Mouse (Mus musculus) heart, embryonic 12.5 days (tissue): ENCODE measurements around the gene Syne1. TPM values are rescaled to one million over a fixed set of nuclear protein-coding genes. Genes with fewer than 3 reads are reported as not detected.

ENCODE experiments used
- ATAC-seq: fragments of 200-750 bp; cut with Nextera tagmentation; 2 replicates; pipeline ENCODE4 v1.8.0; 2017; ENCODE audit warnings: moderate TSS enrichment, moderate library complexity; ENCODE audit not compliant: insufficient number of reproducible peaks, low FRiP score
- H3K27ac ChIP-seq: fragments of 300-500 bp; sonication (generic); 2 replicates; pipeline ENCODE4 v1.5.1; 2016; ENCODE audit warnings: mild to moderate bottlenecking, moderate library complexity; ENCODE audit not compliant: poor library complexity, severe bottlenecking
- H3K27me3 ChIP-seq: fragments of 300-500 bp; sonication (generic); replicated peaks from 2 replicates; pipeline ENCODE4 v1.6.1; 2016; ENCODE audit warnings: mild to moderate bottlenecking, moderate library complexity
- H3K36me3 ChIP-seq: fragments of 300-500 bp; sonication (generic); 2 replicates; pipeline ENCODE4 v1.6.1; 2016; ENCODE audit warnings: mild to moderate bottlenecking, moderate library complexity
- H3K4me1 ChIP-seq: fragments of 300-500 bp; sonication (generic); replicated peaks from 2 replicates; pipeline ENCODE4 v1.6.1; 2016; ENCODE audit warnings: mild to moderate bottlenecking
- H3K4me2 ChIP-seq: fragments of 300-500 bp; sonication (generic); 2 replicates; pipeline ENCODE4 v1.6.1; 2016; ENCODE audit warnings: mild to moderate bottlenecking, moderate library complexity
- H3K4me3 ChIP-seq: fragments of 300-500 bp; sonication (generic); 2 replicates; pipeline ENCODE4 v1.5.1; 2016; ENCODE audit warnings: mild to moderate bottlenecking
- H3K9ac ChIP-seq: fragments of 300-500 bp; sonication (generic); 2 replicates; pipeline ENCODE4 v1.6.1; 2016; ENCODE audit warnings: mild to moderate bottlenecking, moderate library complexity
- H3K9me3 ChIP-seq: fragments of 300-500 bp; sonication (generic); replicated peaks from 2 replicates; pipeline ENCODE4 v1.6.1; 2016; ENCODE audit warnings: mild to moderate bottlenecking, moderate library complexity
- WGBS: fragments of 180-500 bp; shearing (Covaris S2); methylation state at CpG from one replicate; pipeline ENCODE4 v1.1.7; 2016; 5-methylcytosine and 5-hydroxymethylcytosine counted together
- polyA plus RNA-seq: library from polyadenylated mRNA; unstranded; fragments of >200 nt; fragmentation: Nextera tagmentation; extraction: Ambion mirVana; gene quantifications from 2 replicates; pipeline ENCODE4 v1.2.1, GENCODE M21; 2016

Gene Syne1
- polyA plus RNA-seq, result 18.0 and 19.6 TPM in 2 replicates

DNA sequence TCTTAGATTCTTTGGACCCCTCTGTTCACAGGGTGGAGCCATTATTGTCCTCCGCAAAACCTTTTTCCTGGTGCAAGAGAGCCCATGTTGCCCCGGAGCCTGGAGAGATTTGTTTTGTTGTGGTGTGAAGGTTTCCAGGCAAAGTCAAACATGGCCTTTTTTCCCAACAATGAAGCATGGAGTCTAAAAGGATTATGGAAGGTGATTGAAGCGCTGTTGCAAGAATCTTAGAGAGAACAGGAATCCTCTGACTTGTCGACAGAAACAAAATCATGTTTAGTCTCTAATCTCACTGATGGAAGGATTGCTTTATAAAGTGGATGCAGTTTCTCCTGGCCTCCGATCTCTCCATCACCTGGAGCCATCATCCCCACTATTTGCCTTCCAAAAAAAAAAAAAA is at the start of gene Syne1:
Gene Syne1 (minus strand): TSS at position 101 of the 400 bp plus-strand sequence.
- peaks cover 12% of the 10 kb centered on the region for H3K4me1 ChIP-seq
- H3K9ac ChIP-seq, result peak within 1 kb of the TSS; percentile 53
- no peak for ATAC-seq
- WGBS, result 72% methylated on average over 5 of the region's 5 CpGs
- H3K27me3 ChIP-seq, result peaks cover 4% of the 10 kb centered on the region; the same call in 1 of the 2 replicates
- no peaks in the 10 kb centered on the region for H3K9me3 ChIP-seq
- H3K36me3 ChIP-seq, result no peaks in the 10 kb centered on the region
- peak within 1 kb of the TSS; percentile 55 for H3K4me3 ChIP-seq
- H3K27ac ChIP-seq, result no peak within 1 kb of the TSS
- peak within 1 kb of the TSS; percentile 99 for H3K4me2 ChIP-seq

DNA sequence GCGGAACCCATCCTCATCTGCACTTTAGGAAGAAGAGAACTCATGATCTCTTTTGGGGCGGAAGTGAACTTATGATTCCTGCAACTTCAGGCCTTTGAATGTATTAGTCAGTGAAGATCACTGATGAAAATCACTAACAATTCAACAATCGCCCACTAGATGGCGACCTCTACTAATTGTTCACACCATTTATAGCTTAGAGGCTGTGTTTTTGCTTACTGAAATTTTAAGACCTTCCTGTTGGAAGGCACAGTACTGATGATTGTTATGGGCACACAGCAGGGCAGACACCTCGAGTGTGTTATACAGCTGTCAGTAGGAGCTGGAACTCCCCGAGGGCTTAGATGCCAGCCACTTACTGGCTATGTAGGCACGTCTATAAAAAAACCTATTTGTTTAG is 48.8 kb upstream of the Syne1 start:
- H3K36me3 ChIP-seq, result no peaks in the 10 kb centered on the region
- ATAC-seq, result no peak
- no peak overlapping the region for H3K27ac ChIP-seq
- no peak overlapping the region for H3K9ac ChIP-seq
- WGBS, result 24% methylated on average over 7 of the region's 7 CpGs
- H3K4me3 ChIP-seq, result no peak overlapping the region
- H3K4me1 ChIP-seq, result peaks cover 8% of the 10 kb centered on the region; the same call in 1 of the 2 replicates
- H3K4me2 ChIP-seq, result no peak overlapping the region
- no peaks in the 10 kb centered on the region for H3K9me3 ChIP-seq
- no peaks in the 10 kb centered on the region for H3K27me3 ChIP-seq

DNA sequence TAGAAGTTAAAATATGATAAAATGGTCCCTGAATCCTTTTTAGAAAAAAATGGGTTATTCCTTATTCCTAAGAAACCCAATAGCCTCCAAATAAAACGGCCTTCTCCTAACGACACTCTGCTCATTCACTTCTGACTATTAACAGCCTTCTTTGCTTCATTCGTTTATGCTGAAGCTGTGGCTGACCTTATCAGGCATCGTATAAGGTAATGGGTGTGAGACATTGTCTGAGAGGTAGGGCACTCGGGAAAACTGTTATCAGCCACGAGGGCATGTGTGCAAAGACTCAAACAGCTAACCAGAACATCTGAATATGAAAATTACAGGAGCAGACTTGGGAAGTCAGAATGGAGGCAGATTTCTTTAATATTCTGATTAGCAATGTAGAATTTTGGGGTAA is 45.3 kb upstream of the Syne1 start:
- Histone ChIP-seq H3K36me3 (no peaks in the 10 kb centered on the region), H3K4me3 (no peak overlapping the region), H3K4me2 (no peak overlapping the region), H3K27ac (no peak overlapping the region), H3K9ac (no peak overlapping the region), H3K4me1 (peaks cover 19% of the 10 kb centered on the region), H3K9me3 (no peaks in the 10 kb centered on the region), H3K27me3 (no peaks in the 10 kb centered on the region)
- ATAC-seq, result no peak
- WGBS, result 27% methylated on average over 6 of the region's 6 CpGs

DNA sequence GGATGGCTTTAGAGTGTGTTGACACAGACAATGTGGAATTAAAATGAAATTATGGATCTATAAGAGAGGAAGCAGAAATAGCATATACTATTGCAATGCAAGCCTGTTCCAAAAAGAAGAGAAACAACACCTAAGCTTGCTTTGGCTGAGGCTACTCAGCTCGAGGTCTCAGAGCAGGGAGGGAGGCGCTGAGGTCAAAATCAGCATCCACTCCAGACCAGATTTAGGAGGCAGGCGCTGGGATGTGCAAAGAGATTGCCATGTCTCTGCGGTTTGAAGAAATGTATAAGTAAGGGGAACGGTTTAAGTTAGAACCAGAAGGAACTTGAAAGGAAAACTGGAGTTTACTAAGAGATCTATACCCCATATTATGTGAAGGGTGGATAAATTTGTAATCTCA is 43.2 kb upstream of the Syne1 start:
- H3K9ac ChIP-seq, result no peak overlapping the region
- no peak for ATAC-seq

DNA sequence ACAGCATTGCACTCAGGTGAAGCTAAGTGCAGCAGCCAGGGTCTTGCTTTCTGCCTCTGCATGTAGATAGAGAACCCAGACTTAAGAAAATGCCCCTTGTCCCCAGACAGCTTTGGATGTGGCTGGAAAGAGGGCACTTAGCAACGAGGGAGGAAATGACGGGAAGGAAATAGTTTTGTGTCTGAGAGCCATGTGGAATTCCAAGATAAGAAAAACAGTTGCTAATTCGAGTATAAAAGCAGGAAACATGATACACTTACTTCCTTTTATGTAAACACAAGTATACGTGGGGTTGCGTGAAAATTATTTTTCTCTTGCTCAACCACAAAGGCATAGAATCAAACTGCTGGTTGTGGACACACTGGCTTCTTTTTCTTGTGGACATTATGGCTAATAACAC is 42.2 kb upstream of the Syne1 start, which contains the start of gene Myct1:
Gene Myct1 (plus strand): TSS at position 312 of the 400 bp plus-strand sequence.
- peak within 1 kb of the TSS; percentile 28; the same call in 1 of the 2 replicates for H3K4me3 ChIP-seq
- WGBS, result 14% methylated on average over 5 of the region's 5 CpGs
- H3K9me3 ChIP-seq, result no peaks in the 10 kb centered on the region
- no peaks in the 10 kb centered on the region for H3K27me3 ChIP-seq
- peak within 1 kb of the TSS; percentile 38; the same call in 1 of the 2 replicates for H3K4me2 ChIP-seq
- ATAC-seq, result peak; percentile 72
- peak within 1 kb of the TSS; percentile 57 for H3K27ac ChIP-seq
- peaks cover 24% of the 10 kb centered on the region for H3K4me1 ChIP-seq
- H3K36me3 ChIP-seq, result no peaks in the 10 kb centered on the region
- H3K9ac ChIP-seq, result no peak within 1 kb of the TSS

More for the DNA sequence above, 43.2 kb upstream of the Syne1 start:
- Histone ChIP-seq H3K4me2 (peak overlapping the region; percentile 38; the same call in 1 of the 2 replicates), H3K9me3 (no peaks in the 10 kb centered on the region), H3K36me3 (no peaks in the 10 kb centered on the region), H3K4me1 (peaks cover 24% of the 10 kb centered on the region), H3K4me3 (peak overlapping the region; percentile 28; the same call in 1 of the 2 replicates), H3K27me3 (no peaks in the 10 kb centered on the region), H3K27ac (no peak overlapping the region)
- WGBS, result 57% methylated on average over 5 of the region's 5 CpGs

DNA sequence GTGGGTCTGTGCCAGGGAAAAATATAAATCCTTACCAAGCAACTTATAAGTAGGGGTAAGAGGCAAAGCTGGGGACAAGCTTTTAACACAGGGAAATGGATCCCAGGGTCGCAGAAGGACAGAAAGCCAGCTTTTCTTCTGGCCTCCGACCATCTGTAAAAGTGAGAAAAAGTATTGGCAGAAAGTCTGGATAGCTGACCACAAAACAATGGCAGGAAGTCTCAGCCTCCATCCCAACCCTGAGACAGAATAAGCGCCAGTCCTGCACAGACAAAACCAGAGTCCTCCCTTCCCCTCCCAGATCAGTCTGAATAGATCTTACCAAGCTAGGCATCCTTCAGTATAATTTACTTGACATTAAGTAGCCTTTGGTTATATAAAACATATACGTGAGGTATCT is 40.7 kb upstream of the Syne1 start:
- peak overlapping the region; percentile 63 for H3K27ac ChIP-seq
- no peak overlapping the region for H3K9ac ChIP-seq
- H3K27me3 ChIP-seq, result no peaks in the 10 kb centered on the region
- no peaks in the 10 kb centered on the region for H3K36me3 ChIP-seq
- WGBS, result 57% methylated on average over 4 of the region's 4 CpGs
- no peak for ATAC-seq
- no peak overlapping the region for H3K4me2 ChIP-seq
- H3K9me3 ChIP-seq, result no peaks in the 10 kb centered on the region
- no peak overlapping the region for H3K4me3 ChIP-seq
- H3K4me1 ChIP-seq, result peaks cover 24% of the 10 kb centered on the region

DNA sequence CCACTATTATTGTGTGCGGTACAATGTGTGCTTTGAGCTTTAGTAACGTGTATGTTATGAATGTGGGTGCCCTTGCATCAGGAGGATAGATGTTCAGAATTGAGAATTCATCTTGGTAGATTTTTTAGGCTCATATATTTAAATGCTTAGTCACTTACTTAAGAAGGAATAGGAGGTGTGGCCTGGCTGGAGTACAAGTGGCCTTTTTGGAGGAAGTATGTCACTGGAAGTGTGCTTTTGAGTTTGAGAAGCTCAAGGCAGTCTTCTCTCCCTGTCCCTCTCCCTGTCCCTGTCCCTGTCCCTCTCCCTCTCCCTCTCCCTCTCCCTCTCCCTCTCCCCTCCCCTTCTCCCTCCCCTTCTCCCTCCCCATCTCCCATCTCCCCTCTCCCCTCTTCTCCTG is 39.8 kb upstream of the Syne1 start:
- 80% methylated on average over 2 of the region's 2 CpGs for WGBS

DNA sequence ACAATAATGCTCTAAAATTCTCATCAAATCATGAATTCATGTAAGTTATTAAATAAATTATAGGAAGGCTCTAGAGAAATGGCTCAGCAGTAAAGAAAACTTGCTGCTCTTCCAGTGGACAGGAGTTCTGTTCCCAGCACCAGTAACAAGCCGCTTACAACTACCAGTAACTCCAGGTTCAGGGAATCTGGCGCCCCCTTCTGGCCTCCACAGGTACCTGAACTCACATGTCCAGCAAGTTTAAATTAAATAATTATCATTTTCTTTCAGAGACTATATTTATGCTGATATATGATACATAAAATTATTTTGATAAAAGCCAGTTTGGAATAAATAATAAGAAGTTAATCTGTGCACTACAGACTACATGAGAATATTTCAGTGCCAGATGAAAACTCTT is 22.0 kb upstream of the Syne1 start:
- H3K4me2 ChIP-seq, result no peak overlapping the region
- no peak for ATAC-seq
- no peak overlapping the region for H3K9ac ChIP-seq
- no peaks in the 10 kb centered on the region for H3K4me1 ChIP-seq
- H3K4me3 ChIP-seq, result no peak overlapping the region
- 55% methylated on average over 2 of the region's 2 CpGs for WGBS
- no peaks in the 10 kb centered on the region for H3K9me3 ChIP-seq
- no peak overlapping the region for H3K27ac ChIP-seq
- H3K36me3 ChIP-seq, result no peaks in the 10 kb centered on the region
- H3K27me3 ChIP-seq, result no peaks in the 10 kb centered on the region

More for the DNA sequence above, 39.8 kb upstream of the Syne1 start:
- Histone ChIP-seq H3K36me3 (no peaks in the 10 kb centered on the region), H3K4me2 (no peak overlapping the region), H3K9me3 (no peaks in the 10 kb centered on the region), H3K9ac (no peak overlapping the region), H3K4me1 (peaks cover 21% of the 10 kb centered on the region), H3K27me3 (no peaks in the 10 kb centered on the region), H3K27ac (peak overlapping the region; percentile 63), H3K4me3 (no peak overlapping the region)
- no peak for ATAC-seq

DNA sequence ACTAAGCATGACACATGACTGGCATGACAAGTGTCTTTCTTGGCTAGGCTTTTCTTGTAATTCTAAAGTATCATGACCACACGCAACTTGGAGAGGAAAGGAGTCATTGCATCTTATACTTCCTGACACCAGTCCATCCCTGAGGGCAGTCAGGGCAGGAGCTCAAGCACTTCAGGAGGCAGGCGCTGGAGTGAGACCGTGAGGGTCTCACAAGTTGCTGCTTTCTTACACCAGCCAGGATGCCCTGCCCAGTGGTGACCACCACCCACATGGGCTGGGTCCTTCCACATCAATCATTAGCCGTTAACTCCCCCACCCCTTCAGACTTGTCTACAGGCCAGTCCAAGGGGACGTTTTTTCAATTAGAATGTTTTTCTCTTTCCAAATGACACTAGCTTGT is 20.1 kb upstream of the Syne1 start:
- Histone ChIP-seq H3K9me3 (no peaks in the 10 kb centered on the region), H3K9ac (no peak overlapping the region), H3K4me3 (no peak overlapping the region), H3K27ac (no peak overlapping the region), H3K36me3 (no peaks in the 10 kb centered on the region), H3K4me2 (no peak overlapping the region), H3K27me3 (no peaks in the 10 kb centered on the region), H3K4me1 (no peaks in the 10 kb centered on the region)
- WGBS, result 65% methylated on average over 5 of the region's 5 CpGs
- ATAC-seq, result no peak

DNA sequence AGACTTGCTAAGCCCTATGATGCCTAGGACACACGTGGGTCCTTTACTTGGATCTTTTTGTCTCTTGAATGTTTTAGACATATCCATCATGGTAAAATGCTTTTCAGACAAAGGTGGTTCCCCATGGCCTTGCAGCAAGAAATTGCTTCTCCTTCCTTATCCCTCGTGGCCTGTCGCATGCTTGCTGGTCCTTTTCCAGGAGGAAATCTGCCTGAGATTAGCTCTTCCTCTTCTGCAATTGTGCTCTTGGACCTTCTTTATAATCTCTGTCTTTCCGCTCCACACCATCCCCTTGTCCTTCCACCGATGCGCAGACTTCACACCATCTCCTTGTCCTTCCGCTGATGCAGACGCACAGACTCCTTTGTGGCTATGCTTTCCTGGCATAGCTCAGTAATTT is 18.8 kb upstream of the Syne1 start:
- 66% methylated on average over 8 of the region's 8 CpGs for WGBS

DNA sequence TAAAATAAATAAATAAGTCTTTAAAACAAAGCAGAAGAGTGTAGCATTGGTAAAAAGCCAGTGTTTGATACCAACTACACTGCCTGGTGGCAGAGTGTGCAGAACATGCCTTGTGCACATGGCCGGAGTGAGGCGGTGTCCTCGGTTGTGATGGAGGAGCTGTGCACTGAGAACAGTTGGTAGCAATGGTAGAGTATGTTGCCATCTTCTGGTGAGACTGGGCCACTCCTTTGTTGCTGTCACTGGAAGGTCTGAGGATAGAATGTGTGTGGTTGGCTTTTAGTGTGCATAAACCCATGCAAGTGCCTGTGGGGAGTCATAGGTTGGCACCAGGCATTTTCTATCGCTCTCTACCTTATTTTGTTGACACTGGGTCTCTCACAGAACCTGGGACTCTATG is 17.7 kb upstream of the Syne1 start:
- Histone ChIP-seq H3K4me3 (no peak overlapping the region), H3K36me3 (no peaks in the 10 kb centered on the region), H3K4me1 (no peaks in the 10 kb centered on the region), H3K4me2 (no peak overlapping the region), H3K27ac (no peak overlapping the region), H3K9ac (no peak overlapping the region), H3K27me3 (no peaks in the 10 kb centered on the region), H3K9me3 (no peaks in the 10 kb centered on the region)
- WGBS, result 86% methylated on average over 4 of the region's 4 CpGs
- ATAC-seq, result no peak

More for the DNA sequence above, 18.8 kb upstream of the Syne1 start:
- H3K9ac ChIP-seq, result no peak overlapping the region
- H3K4me1 ChIP-seq, result no peaks in the 10 kb centered on the region
- H3K4me3 ChIP-seq, result no peak overlapping the region
- H3K27ac ChIP-seq, result no peak overlapping the region
- no peaks in the 10 kb centered on the region for H3K36me3 ChIP-seq
- H3K27me3 ChIP-seq, result no peaks in the 10 kb centered on the region
- H3K4me2 ChIP-seq, result no peak overlapping the region
- no peak for ATAC-seq
- no peaks in the 10 kb centered on the region for H3K9me3 ChIP-seq

DNA sequence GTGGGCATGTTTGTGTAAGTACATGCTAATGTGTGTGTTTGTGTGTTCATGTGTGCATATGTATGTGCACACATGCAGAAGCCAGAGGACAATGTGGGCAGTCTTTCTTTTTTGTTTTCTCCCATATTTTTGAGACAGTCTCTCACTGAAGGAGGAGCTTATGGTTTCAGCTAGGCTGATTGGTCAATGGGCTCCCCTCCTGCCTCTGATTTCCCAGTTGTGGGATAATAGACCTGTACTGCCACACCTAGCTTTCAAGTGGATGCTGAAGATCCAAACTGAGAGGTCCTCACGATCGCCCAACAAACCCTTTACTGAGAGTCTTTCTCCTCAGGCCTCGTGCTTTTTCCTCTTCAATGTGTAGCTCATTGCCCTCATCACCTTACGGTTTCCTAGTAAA is 10.4 kb upstream of the Syne1 start:
- no peaks in the 10 kb centered on the region for H3K36me3 ChIP-seq
- no peak overlapping the region for H3K9ac ChIP-seq
- H3K4me3 ChIP-seq, result no peak overlapping the region
- no peak overlapping the region for H3K4me2 ChIP-seq
- H3K9me3 ChIP-seq, result no peaks in the 10 kb centered on the region
- 72% methylated on average over 4 of the region's 4 CpGs for WGBS
- H3K4me1 ChIP-seq, result no peaks in the 10 kb centered on the region
- no peak overlapping the region for H3K27ac ChIP-seq
- ATAC-seq, result no peak
- no peaks in the 10 kb centered on the region for H3K27me3 ChIP-seq
